Mouse (Mus musculus): ENCODE data around the gene Prn. TPM values are rescaled to one million over a fixed set of nuclear protein-coding genes. Genes with fewer than 3 reads are reported as not detected.

Prn gene
- polyA plus RNA-seq, 1 experiment = 0.06 TPM

DNA sequence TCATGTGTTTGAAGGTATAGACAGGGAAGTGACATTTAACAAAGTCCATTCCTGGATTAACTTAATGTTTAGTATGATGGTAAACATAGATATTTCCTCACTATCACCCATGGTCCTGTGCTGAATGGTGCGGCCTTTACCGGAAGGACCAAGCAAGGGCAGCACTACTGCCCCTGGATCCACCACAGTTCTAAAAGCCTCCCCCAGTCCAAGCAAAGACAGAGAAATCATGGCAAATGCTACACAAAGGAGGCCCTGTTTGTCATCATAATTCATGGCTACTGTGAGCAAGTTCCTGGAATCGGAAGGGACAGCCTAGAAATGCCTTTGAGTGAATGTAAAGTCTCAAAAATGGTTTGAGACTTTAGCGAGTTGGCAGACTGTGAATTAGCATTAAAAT, 13.7 kb upstream of the Prn start:
- TF ChIP-seq POLR2A (IDR thresholded peaks at IDR 0.05; ENCODE audit: control insufficient read depth, low read depth, low read length) (no peak), CTCF (IDR thresholded peaks at IDR 0.05; ENCODE audit: control insufficient read depth, insufficient read depth, insufficient replicate concordance, low read depth, low read length) (no peak)

DNA sequence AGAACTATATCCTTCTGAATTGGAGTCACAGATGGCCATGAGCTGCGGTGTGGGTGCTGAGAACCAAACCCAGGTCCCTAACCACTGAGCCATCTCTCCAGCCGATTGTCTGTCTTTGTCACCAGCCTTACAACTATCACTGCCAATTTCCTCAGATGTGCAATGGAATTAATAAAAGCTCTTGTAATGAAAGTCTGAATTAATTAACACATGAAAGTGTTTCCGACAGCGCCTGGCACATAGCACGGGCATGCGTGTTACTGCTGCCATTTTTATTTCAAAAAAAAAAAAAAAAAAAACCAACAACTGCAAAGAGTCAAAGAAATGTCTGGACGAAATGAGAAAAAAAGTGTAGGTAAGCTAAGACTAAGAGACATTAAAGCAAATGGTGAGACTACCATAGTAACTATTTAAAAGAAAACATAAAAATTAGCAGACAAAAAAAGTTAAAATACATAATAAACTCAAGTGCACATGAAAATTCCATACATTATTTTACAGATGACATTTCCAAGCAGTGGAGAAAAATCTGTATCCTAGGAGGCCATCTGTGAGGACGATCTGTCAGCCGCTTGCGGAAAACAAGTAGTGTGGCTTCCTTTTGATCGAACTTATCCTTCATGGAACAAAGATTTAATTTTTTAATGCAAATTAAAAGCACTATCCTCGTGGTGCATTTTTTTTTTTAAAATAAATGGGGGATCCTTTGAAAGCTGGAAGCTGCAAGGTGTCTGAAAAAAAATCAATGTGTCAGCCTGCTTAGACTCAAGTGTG, 12.2 kb upstream of the Prn start:
- no peaks in the 10 kb centered on the region for H3K36me3 ChIP-seq (ENCODE audit: control insufficient read depth, insufficient read depth, low read length)
- no peak overlapping the region for H3K27ac ChIP-seq (ENCODE audit: control insufficient read depth, insufficient read depth, low read depth, low read length)
- TF ChIP-seq POLR2A (IDR thresholded peaks at IDR 0.05; ENCODE audit: control insufficient read depth, low read depth, low read length) = no peak
- no peak for TF ChIP-seq CTCF (IDR thresholded peaks at IDR 0.05; ENCODE audit: control insufficient read depth, insufficient read depth, insufficient replicate concordance, low read depth, low read length)
- H3K27me3 ChIP-seq (ENCODE audit: control insufficient read depth, insufficient read depth, low read length) = no peaks in the 10 kb centered on the region
- no peak overlapping the region for H3K4me3 ChIP-seq (ENCODE audit: control insufficient read depth, low read depth, low read length)
- no peaks in the 10 kb centered on the region for H3K4me1 ChIP-seq (ENCODE audit: control insufficient read depth, insufficient read depth, low read length)

More for the DNA sequence above, 13.7 kb upstream of the Prn start:
- H3K36me3 ChIP-seq (ENCODE audit: control insufficient read depth, insufficient read depth, low read length) = no peaks in the 10 kb centered on the region
- H3K4me3 ChIP-seq (ENCODE audit: control insufficient read depth, low read depth, low read length) = no peak overlapping the region
- no peaks in the 10 kb centered on the region for H3K27me3 ChIP-seq (ENCODE audit: control insufficient read depth, insufficient read depth, low read length)
- no peak overlapping the region for H3K27ac ChIP-seq (ENCODE audit: control insufficient read depth, insufficient read depth, low read depth, low read length)
- no peaks in the 10 kb centered on the region for H3K4me1 ChIP-seq (ENCODE audit: control insufficient read depth, insufficient read depth, low read length)

DNA sequence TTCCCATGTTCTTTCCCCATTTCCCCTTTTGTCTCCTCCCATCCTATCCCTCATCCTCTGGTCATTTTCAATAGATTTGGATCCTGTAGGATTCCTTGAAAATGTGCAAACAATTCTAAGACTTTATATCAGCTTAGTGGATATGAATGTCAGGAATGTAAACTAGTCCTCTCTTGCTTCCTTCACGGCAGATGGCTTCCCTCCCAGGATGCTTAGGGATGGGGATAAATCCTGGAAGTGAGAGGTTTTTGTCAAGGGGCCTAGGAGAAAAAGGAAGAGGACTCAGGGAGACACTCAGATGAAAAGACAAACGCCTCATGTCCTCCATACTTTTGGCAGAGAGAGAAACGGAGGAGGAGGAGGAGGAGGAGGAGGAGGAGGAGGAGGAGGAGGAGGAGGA, 7.3 kb upstream of the Prn start:
- no peak for TF ChIP-seq POLR2A (IDR thresholded peaks at IDR 0.05; ENCODE audit: control insufficient read depth, low read depth, low read length)
- TF ChIP-seq CTCF (IDR thresholded peaks at IDR 0.05; ENCODE audit: control insufficient read depth, insufficient read depth, insufficient replicate concordance, low read depth, low read length) = no peak
- Histone ChIP-seq H3K27me3 (ENCODE audit: control insufficient read depth, insufficient read depth, low read length) (no peaks in the 10 kb centered on the region), H3K27ac (ENCODE audit: control insufficient read depth, insufficient read depth, low read depth, low read length) (no peak overlapping the region), H3K4me1 (ENCODE audit: control insufficient read depth, insufficient read depth, low read length) (no peaks in the 10 kb centered on the region), H3K4me3 (ENCODE audit: control insufficient read depth, low read depth, low read length) (no peak overlapping the region), H3K36me3 (ENCODE audit: control insufficient read depth, insufficient read depth, low read length) (no peaks in the 10 kb centered on the region)

DNA sequence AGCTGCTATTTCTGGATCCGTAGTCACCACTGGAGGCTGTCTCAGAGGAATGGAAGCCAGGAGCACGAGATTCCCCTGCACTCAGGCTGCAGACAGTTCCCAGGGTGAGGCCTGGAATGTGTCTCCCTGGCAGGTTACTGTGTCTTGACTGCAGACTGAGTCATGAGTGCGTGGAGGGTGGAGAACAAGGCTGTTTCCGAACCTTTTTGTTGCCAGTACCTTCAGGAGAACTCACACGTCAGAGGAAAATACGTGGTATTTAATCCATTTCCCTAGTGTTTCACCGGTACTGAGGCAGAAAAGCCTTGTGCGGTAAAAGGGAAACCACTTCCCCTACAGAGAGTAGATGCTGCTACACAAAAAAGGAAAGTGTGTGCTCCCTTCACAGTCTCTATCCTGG, 6.9 kb upstream of the Prn start:
- H3K27ac ChIP-seq (ENCODE audit: control insufficient read depth, insufficient read depth, low read depth, low read length) = no peak overlapping the region
- no peaks in the 10 kb centered on the region for H3K36me3 ChIP-seq (ENCODE audit: control insufficient read depth, insufficient read depth, low read length)
- no peaks in the 10 kb centered on the region for H3K4me1 ChIP-seq (ENCODE audit: control insufficient read depth, insufficient read depth, low read length)
- H3K27me3 ChIP-seq (ENCODE audit: control insufficient read depth, insufficient read depth, low read length) = no peaks in the 10 kb centered on the region
- H3K4me3 ChIP-seq (ENCODE audit: control insufficient read depth, low read depth, low read length) = no peak overlapping the region
- no peak for TF ChIP-seq CTCF (IDR thresholded peaks at IDR 0.05; ENCODE audit: control insufficient read depth, insufficient read depth, insufficient replicate concordance, low read depth, low read length)
- TF ChIP-seq POLR2A (IDR thresholded peaks at IDR 0.05; ENCODE audit: control insufficient read depth, low read depth, low read length) = no peak

DNA sequence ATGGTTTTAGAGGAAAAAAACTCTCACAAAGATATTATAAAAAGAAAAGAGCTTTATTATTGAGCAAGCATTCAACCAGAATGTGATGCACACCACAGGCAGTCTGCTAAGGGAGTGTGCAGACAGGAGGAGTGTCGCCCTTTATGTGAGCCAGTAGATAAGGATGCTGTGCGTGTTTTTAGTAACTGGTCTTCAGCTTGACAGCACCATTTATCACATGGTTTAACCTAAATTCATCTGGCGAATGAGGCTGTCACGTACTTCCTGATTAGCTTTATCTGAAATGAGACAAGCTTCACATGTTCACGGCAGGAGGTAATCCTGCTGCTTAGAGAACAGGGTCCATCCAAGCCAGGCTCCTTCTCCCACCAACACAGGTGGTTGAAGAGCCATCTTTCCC, 4.7 kb upstream of the Prn start:
- no peak overlapping the region for H3K27ac ChIP-seq (ENCODE audit: control insufficient read depth, insufficient read depth, low read depth, low read length)
- TF ChIP-seq POLR2A (IDR thresholded peaks at IDR 0.05; ENCODE audit: control insufficient read depth, low read depth, low read length) (no peak), CTCF (IDR thresholded peaks at IDR 0.05; ENCODE audit: control insufficient read depth, insufficient read depth, insufficient replicate concordance, low read depth, low read length) (no peak)

DNA sequence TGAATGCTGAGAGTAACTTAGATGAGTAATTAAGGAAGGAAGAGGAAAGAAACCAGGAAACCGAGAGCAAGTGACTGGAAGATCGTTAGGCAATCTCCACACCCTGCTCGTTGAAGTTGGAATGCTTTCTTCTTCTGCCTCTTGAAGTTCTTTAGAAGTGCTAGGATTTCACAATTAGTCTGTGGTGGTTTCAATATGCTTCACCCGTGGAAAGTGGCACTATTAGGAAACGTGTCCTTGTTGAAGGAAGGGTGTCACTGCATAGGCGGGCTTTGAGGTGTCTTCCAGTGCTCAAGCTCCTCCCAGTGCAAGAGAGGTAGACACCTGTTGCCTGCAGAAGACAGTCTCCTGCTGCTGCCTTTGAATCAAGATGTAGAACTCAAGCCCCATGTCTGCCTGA, 4.0 kb upstream of the Prn start:
- Histone ChIP-seq H3K4me1 (ENCODE audit: control insufficient read depth, insufficient read depth, low read length) (no peaks in the 10 kb centered on the region; the same call in 1 of the 2 replicates), H3K27ac (ENCODE audit: control insufficient read depth, insufficient read depth, low read depth, low read length) (no peak overlapping the region), H3K27me3 (ENCODE audit: control insufficient read depth, insufficient read depth, low read length) (no peaks in the 10 kb centered on the region), H3K36me3 (ENCODE audit: control insufficient read depth, insufficient read depth, low read length) (no peaks in the 10 kb centered on the region), H3K4me3 (ENCODE audit: control insufficient read depth, low read depth, low read length) (no peak overlapping the region)
- TF ChIP-seq CTCF (IDR thresholded peaks at IDR 0.05; ENCODE audit: control insufficient read depth, insufficient read depth, insufficient replicate concordance, low read depth, low read length) (no peak), POLR2A (IDR thresholded peaks at IDR 0.05; ENCODE audit: control insufficient read depth, low read depth, low read length) (no peak)

More for the DNA sequence above, 4.7 kb upstream of the Prn start:
- no peaks in the 10 kb centered on the region; the same call in 1 of the 2 replicates for H3K4me1 ChIP-seq (ENCODE audit: control insufficient read depth, insufficient read depth, low read length)
- no peaks in the 10 kb centered on the region for H3K36me3 ChIP-seq (ENCODE audit: control insufficient read depth, insufficient read depth, low read length)
- H3K27me3 ChIP-seq (ENCODE audit: control insufficient read depth, insufficient read depth, low read length) = no peaks in the 10 kb centered on the region
- H3K4me3 ChIP-seq (ENCODE audit: control insufficient read depth, low read depth, low read length) = no peak overlapping the region

DNA sequence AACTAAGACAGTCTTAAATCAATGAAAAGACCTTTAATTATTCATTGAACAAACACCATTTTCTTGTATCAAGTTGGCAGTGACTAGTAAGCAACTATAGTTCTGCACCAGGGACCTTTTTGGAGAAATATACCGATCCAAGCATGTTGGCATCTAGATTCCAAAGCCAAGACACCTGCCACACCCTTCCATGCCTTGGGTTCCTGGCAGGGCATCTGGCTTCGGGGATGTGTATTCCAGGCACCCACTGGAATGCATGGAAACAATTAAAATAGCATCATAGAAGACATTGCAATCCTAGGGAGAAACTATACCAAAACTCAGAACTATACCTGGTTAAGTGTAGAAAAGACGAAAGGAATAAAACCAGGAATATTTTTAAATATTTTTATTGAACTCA, 3.5 kb upstream of the Prn start:
- no peak overlapping the region for H3K4me3 ChIP-seq (ENCODE audit: control insufficient read depth, low read depth, low read length)
- no peaks in the 10 kb centered on the region for H3K36me3 ChIP-seq (ENCODE audit: control insufficient read depth, insufficient read depth, low read length)
- no peak overlapping the region for H3K27ac ChIP-seq (ENCODE audit: control insufficient read depth, insufficient read depth, low read depth, low read length)
- H3K27me3 ChIP-seq (ENCODE audit: control insufficient read depth, insufficient read depth, low read length) = no peaks in the 10 kb centered on the region
- TF ChIP-seq POLR2A (IDR thresholded peaks at IDR 0.05; ENCODE audit: control insufficient read depth, low read depth, low read length) = no peak
- no peak for TF ChIP-seq CTCF (IDR thresholded peaks at IDR 0.05; ENCODE audit: control insufficient read depth, insufficient read depth, insufficient replicate concordance, low read depth, low read length)
- H3K4me1 ChIP-seq (ENCODE audit: control insufficient read depth, insufficient read depth, low read length) = no peaks in the 10 kb centered on the region; the same call in 1 of the 2 replicates
